Mouse (Mus musculus) myocyte (in vitro differentiated cells): ENCODE measurements at regions not wholly inside any gene's neighbourhood (a gene's known extent, or its start where the extent isn't known, plus 50 kb on each side); places are given as distances from the start of the nearest gene placed in this dataset.

ENCODE experiments used
- H3K27me3 ChIP-seq: one replicate; pipeline ENCODE4 v1.6.1; 2011; ENCODE audit not compliant: control insufficient read depth, insufficient read depth, insufficient read length
- H3K36me3 ChIP-seq: one replicate; pipeline ENCODE4 v1.6.1; 2011; ENCODE audit not compliant: control insufficient read depth, insufficient read depth
- H3K4me2 ChIP-seq: one replicate; pipeline ENCODE4 v1.6.1; 2011; ENCODE audit warnings: low read depth, control low read depth
- H3K4me3 ChIP-seq: one replicate; pipeline ENCODE4 v1.5.1; 2011; ENCODE audit warnings: mild to moderate bottlenecking, control low read depth, moderate library complexity
- H3K79me2 ChIP-seq: one replicate; pipeline ENCODE4 v1.6.1; 2011; ENCODE audit not compliant: control insufficient read depth, insufficient read depth
- H3ac ChIP-seq: one replicate; pipeline ENCODE4 v1.6.1; 2011; ENCODE audit not compliant: control insufficient read depth, insufficient read length
- CEBPB ChIP-seq: IDR thresholded peaks from 2 replicates; pipeline ENCODE4 v1.6.1; 2011; ENCODE audit warnings: mild to moderate bottlenecking, moderate library complexity; ENCODE audit not compliant: poor library complexity, insufficient read depth, severe bottlenecking
- E2F4 ChIP-seq: IDR thresholded peaks from one replicate; pipeline ENCODE4 v1.6.1; 2011; ENCODE audit warnings: mild to moderate bottlenecking, control low read depth, moderate library complexity; ENCODE audit not compliant: insufficient read depth
- MAX ChIP-seq: IDR thresholded peaks from one replicate; pipeline ENCODE4 v1.6.1; 2011; ENCODE audit warnings: low read depth, mild to moderate bottlenecking, control low read depth
- MYOD1 ChIP-seq, 3 experiments: IDR thresholded peaks; one replicate each; pipeline ENCODE4 v1.6.1; 2011; ENCODE audit warnings: control low read depth in 2 of 3, low read depth in 2 of 3, mild to moderate bottlenecking in 2 of 3, moderate library complexity in 1 of 3; ENCODE audit not compliant: insufficient read length in 2 of 3, control insufficient read depth in 1 of 3
- MYOG ChIP-seq, 3 experiments: IDR thresholded peaks; one replicate each; pipeline ENCODE4 v1.6.1; 2011; ENCODE audit warnings: control low read depth in 2 of 3, low read depth in 2 of 3, mild to moderate bottlenecking in 2 of 3; ENCODE audit not compliant: insufficient read length in 2 of 3, control insufficient read depth in 1 of 3, insufficient read depth in 1 of 3
- POLR2A ChIP-seq: IDR thresholded peaks from one replicate; pipeline ENCODE4 v1.6.1; 2011; ENCODE audit warnings: low read depth, mild to moderate bottlenecking, control low read depth, moderate library complexity; ENCODE audit not compliant: insufficient read length
- POLR2AphosphoS2 ChIP-seq: IDR thresholded peaks from one replicate; pipeline ENCODE4 v1.6.1; 2011; ENCODE audit warnings: low read depth, control low read depth; ENCODE audit not compliant: insufficient read length
- REST ChIP-seq: IDR thresholded peaks from one replicate; pipeline ENCODE4 v1.6.1; 2011; ENCODE audit warnings: mild to moderate bottlenecking, control low read depth, moderate library complexity; ENCODE audit not compliant: insufficient read depth, insufficient read length
- SRF ChIP-seq: IDR thresholded peaks from one replicate; pipeline ENCODE4 v1.6.1; 2011; ENCODE audit warnings: low read depth; ENCODE audit not compliant: control insufficient read depth, insufficient read length
- TCF12 ChIP-seq: IDR thresholded peaks from one replicate; pipeline ENCODE4 v1.6.1; 2011; ENCODE audit warnings: mild to moderate bottlenecking, control low read depth; ENCODE audit not compliant: poor library complexity, insufficient read depth, severe bottlenecking
- TCF3 ChIP-seq: IDR thresholded peaks from one replicate; pipeline ENCODE4 v1.6.1; 2011; ENCODE audit warnings: low read depth, control low read depth; ENCODE audit not compliant: insufficient read length
- USF1 ChIP-seq: IDR thresholded peaks from one replicate; pipeline ENCODE4 v1.6.1; 2011; ENCODE audit warnings: low read depth, mild to moderate bottlenecking, control low read depth, moderate library complexity

DNA sequence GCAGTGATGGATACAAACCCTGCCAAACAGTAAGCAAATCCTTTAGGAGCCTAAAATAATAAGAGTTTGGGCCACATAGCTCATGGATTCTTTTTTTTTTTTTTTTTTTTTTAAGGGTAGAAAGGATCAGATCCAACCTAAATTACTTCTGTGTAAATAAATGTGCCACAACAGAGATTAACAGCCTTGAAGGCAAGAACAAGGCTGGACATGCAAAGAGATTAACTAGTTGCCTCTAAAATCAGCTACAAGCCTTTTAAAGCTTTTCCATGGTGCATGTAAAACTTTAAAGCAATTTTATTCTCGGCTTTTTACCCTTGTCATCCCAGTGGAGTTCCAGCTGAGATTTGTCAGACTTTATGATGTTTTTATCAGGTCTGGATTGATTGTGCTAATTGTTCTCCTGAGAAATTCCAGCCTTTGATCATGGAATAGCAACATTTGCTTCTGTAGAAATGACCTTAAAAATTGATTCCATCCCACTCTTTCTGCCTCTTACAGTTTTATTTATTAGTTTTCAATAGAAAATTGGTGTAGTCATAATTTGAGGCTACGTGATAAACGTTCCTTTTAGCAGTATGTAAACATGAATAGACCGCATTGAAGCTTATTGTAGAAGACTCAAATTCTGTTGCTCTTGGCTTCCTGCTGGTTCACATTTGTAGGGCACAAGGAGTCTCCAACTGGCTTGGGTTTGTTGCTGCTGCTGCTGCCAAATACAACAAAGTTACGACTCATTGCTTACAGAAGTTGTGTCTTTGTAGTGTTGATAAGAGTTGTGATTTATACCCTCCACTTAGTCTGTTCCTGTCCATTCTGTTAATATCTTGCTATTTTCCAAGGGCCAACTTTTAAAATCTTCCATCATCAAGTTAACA, 100.3 kb upstream of the Speer3 start:
- no peak overlapping the region for H3K4me2 ChIP-seq
- H3K4me3 ChIP-seq, result no peak overlapping the region
- no peak overlapping the region for H3ac ChIP-seq
- no peaks in the 10 kb centered on the region for H3K79me2 ChIP-seq
- no peaks in the 10 kb centered on the region for H3K27me3 ChIP-seq
- TF ChIP-seq MYOG (IDR thresholded peaks at IDR 0.05; ENCODE audit: control insufficient read depth in 1 of 3, insufficient read depth in 1 of 3, insufficient read length in 2 of 3, low read depth in 2 of 3) (no peak), TCF3 (no peak), CEBPB (no peak), MAX (no peak), MYOD1 (IDR thresholded peaks at IDR 0.05; ENCODE audit: control insufficient read depth in 1 of 3, insufficient read length in 2 of 3, low read depth in 2 of 3) (no peak), TCF12 (no peak), POLR2A (no peak), POLR2AphosphoS2 (no peak), REST (no peak), E2F4 (no peak), SRF (no peak), USF1 (no peak)
- H3K36me3 ChIP-seq, result no peaks in the 10 kb centered on the region

DNA sequence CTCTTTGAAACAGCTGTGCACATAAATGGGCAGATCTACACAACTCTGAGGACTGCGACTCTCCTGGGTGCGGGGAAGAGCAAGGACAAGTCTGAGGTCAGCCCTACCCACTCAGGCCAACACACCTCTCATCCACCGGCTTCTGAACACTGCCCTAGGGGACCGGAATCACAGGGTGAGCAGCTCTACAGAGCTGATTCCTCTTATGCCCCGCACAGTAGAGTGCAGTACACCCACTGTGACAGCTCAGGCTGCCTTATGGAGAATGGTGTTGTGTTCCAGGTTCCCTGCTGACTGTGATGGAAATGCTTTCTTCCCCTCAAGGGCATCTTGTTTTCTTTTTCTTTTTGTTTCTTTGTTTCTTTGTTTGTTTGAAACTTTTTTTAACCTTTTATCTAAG, 96.6 kb upstream of the Speer3 start:
- Histone ChIP-seq H3K4me2 (no peak overlapping the region), H3K27me3 (no peaks in the 10 kb centered on the region), H3K79me2 (no peaks in the 10 kb centered on the region), H3ac (no peak overlapping the region), H3K4me3 (no peak overlapping the region), H3K36me3 (no peaks in the 10 kb centered on the region)
- TF ChIP-seq MAX, result no peak
- no peak for TF ChIP-seq CEBPB
- TF ChIP-seq E2F4, result no peak
- TF ChIP-seq REST, result no peak
- no peak for TF ChIP-seq POLR2AphosphoS2
- no peak for TF ChIP-seq TCF12
- TF ChIP-seq POLR2A, result no peak
- no peak for TF ChIP-seq MYOD1 (IDR thresholded peaks at IDR 0.05; ENCODE audit: control insufficient read depth in 1 of 3, insufficient read length in 2 of 3, low read depth in 2 of 3)
- TF ChIP-seq SRF, result no peak
- no peak for TF ChIP-seq MYOG (IDR thresholded peaks at IDR 0.05; ENCODE audit: control insufficient read depth in 1 of 3, insufficient read depth in 1 of 3, insufficient read length in 2 of 3, low read depth in 2 of 3)
- no peak for TF ChIP-seq USF1
- TF ChIP-seq TCF3, result no peak
